Mouse (Mus musculus) CD8-positive naive resting alpha-beta T cell, adult 2 months (primary cell): Measurements from ENCODE around the gene Hdac6.
A peak's percentile ranks its signal among the peaks of the same experiment; 100 is the strongest.

Experiments used
- DNase-seq, 2 experiments: peaks; one replicate each; pipeline ENCODE4 v3.0.0; 2022; ENCODE audit warnings: low read depth in 2 of 2, low spot score in 2 of 2

Gene Hdac6

DNA sequence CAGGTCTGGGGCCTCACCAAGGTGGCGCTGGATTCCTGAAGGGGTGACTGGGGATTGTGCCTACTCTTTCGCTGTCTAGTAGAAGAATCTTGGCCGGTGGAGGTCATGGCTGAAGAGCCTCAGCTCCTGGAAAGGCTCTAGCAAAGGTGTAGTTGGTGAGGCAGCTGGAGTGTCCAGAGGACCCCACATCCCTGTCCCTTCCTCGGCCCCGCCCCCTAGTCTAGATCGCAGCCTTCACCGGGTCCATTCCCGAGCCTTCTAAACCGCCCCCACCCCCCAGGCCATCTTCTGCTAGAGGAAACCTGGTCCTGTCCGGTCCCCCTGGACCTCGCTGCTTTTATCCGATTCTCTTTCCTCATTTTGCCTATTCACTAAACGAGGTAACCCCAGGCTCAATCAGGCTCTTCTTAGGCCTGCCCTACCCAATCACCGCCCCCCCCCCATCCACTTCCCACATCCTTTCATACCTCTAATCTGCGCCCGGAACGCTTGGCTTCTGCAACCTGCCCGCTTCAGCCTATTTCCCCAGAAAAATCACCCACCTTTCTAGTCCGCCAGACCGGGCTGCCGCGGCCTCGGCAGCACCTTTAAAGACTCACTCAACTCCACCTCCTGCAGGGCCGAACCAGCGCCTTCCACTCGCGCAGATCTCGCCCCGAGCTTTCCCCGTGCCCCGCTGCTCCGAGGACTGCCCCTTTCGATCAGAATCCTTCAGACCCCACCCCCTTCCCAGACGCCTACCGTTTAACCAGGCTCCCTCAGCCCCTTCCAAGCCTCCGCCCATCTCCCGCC is at the start of gene Hdac6:
TSS of gene Hdac6 (minus strand) at position 782 of the 792 bp plus-strand sequence.
- no peak for DNase-seq

DNA sequence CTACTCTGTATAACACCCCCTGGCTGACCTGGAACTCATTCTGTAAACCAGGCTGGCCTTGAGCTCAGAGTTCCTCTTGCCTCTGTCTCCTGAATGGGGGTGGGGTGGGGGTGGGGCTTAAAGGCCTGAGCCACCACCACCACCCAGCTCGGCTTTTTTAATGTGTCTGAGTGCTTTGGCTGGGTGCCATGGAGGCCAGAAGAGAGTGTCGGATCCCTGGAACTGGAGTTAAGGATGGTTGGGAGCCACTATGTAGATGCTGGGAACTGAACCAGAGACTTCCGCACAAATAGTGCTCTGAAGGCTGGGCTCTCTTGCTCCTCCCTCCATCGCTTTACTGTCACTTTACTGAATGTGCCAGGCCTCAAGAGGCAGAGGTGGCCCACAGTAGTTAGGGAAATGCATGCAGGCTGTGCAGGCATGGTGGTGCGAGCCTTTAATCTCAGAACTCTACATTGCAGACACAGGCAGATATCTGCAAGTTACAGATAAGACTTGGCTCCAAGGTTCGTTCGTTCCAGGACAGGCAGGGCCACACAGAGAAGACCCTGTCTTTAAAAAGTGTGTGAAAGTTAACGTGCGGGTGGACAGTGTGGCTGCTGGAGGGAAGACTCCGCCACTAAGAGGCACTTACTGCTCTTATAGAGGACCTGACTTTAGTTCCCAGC is 45.5 kb upstream of the Hdac6 start:
- no peak for DNase-seq

DNA sequence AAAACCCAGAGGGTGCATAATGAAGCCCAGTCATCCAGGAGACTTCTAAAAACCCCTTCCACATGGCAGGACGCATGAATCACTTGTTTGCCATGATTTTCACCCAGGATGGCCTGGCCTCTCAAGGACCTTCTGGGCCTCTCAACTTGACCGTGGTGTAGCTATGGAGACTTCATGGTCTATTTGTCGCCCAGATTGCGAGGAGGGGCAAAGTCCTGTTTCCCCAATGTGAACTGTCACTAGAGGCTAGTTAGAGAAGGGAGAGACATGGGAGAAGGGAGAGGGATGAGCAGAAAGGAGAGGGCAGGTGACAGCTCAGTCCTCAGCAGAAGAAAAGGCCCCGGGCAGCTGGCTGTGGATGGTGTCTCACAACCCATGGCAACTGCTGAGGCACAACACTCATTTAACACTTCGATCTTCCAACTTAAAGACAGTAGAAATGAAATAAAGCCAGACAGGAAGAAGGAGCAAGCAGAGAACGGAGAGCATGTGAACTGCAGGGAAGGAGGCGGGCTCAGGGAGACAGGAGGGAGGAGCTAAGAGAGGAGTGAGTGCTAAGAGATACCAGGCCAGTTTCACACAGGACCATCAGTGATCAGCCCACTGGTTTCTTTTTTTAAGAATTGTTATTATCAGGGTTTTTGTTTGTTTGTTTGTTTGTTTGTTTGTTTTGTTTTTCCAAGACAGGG is 44.8 kb upstream of the Hdac6 start:
- DNase-seq: no peak

DNA sequence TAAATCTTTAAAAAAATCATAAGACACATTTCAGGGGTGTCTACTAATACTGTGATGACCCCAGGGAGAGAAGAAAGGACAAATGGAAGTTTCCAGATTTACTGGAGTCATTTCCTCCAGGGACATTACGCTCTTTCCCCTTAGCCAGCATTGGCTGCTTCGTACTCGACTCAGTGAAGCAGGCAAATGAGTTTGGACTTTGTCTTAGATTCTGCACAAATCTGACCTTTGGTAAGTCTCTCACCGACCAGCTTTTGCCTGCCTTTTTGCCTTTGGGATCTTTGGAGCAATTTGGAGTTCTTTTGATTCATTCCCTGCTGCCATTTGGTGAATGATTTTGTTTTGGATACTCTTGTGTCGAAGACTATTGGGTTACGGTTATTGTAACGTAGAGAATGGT is 33.7 kb upstream of the Hdac6 start:
- DNase-seq: no peak

DNA sequence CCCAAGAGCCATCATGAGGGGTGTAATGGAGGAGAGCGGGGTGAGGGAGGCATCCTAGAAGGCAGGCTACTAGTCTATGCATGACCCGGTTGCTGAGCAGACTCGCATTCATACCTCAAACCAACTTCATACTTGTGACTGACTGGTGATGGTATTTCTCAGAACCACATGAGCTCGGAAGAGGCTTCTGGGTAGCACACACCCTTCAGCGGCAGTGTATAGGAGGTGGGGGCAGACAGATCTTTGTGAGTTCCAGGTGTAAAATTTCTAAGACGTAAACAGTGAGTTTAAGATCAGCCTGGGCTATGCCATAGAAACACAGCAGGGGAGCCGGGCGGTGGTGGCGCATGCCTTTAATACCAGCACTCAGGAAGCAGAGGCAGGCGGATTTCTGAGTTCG is 30.2 kb upstream of the Hdac6 start, which contains the start of gene Gata1:
TSS of gene Gata1 (minus strand) at position 180 of the 400 bp plus-strand sequence.
- DNase-seq: no peak

DNA sequence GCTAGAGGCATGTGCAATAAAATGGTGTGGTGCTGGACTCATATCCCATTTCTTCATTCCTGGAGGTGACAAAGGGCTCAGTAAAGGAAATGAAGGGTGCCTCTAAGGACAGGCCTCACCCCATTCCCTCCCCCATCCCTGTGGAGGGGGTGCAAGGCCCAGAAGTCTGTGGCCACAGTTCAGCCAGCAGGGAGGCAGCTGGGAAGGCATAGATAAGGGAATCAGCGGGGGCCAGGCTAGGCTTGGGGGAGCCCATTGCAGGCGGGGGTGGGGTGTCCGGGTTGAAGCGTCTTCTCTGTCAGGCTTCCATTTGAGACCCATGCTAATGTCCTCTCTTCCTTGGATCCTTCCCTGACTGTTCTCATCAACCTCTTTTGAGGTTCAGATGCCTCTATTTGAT is 23.6 kb upstream of the Hdac6 start:
- no peak for DNase-seq

DNA sequence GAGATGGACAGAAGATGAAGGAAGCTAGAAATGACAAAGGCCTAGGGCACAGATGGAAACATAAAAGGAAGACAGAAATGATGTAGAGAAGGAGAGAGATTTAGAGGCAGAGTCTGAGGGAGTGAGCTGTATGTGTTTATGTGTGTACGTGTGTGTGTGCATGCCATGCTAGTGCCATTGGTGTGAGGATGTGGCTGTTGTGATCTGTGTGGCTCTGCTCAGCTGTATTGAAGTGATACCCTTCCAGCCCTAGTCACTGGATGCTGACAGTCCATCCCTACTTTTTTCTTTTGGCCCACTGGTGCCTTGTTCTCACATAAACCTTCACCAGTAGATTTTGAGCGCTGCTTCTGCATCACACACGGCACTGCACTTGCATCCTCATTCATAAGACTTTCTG is 21.2 kb upstream of the Hdac6 start:
- DNase-seq: no peak

DNA sequence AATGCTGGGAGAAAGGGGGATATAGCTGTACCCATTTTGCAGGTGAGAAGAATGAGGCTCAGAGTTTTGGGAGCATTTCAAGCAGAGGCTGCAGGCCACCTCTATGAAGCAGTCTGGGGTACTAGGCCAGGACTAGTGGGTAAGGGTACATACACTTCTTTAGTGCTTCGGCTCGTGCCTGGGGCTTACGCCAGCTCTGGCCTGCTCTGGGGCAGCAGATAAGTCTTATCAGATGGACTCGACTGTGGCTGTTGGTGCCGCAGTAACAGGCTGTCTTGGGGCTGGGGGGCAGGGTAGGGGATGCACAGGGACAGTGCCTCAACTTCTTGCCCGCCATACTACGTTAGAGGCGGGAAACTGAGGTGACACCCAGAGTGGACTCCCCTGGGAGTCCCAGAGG is 20.5 kb upstream of the Hdac6 start:
- DNase-seq: no peak

DNA sequence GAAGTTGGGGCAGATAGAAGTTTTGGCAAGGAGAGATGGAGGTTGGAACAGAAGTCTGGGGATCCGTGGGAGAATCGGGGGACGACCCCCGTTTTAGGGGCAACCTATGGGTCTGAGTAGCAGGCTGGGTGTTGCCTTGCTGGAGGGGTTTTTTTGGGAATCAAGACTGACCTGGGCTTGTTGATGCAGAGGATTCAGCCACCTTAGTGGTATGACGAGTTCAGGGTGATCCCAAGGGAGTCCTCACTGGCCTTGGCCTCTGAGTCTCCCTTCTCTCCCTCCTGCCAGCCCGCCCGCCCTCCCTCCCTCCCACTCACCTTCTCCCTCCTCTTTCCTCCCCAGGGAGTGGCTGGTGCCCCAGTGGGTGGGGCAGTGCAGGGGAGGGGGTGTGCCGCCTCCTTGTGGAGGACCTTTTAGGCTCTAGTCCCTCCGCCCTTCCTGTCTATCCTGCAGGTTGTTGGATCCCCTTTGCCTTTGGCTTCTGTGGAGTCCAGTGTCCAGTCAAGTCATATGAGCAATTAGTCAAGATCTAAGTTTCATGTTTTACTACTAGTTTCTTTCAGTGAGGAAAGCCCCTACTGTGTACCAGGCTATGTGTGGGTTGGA is 20.0 kb upstream of the Hdac6 start:
- no peak for DNase-seq

DNA sequence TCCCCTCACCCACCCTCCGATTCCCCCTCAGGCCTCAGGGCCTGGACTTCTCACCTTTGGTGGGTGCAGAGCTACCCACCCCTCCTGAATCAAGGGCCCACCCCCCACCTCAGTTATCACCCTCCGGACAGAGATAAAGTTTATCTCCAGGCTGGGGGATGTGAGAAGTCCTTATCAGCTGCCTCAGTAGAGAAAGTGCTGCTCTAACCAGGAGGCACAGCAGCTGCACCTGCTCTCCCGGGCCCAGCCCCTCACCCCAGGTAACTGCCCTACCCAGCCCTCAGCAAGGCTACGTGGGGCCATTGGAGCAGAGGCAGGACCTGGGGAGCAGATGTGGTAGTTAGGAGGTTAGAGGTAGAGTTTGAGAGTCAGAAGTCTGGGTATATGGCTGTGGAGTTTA is 18.5 kb upstream of the Hdac6 start:
- DNase-seq: no peak

DNA sequence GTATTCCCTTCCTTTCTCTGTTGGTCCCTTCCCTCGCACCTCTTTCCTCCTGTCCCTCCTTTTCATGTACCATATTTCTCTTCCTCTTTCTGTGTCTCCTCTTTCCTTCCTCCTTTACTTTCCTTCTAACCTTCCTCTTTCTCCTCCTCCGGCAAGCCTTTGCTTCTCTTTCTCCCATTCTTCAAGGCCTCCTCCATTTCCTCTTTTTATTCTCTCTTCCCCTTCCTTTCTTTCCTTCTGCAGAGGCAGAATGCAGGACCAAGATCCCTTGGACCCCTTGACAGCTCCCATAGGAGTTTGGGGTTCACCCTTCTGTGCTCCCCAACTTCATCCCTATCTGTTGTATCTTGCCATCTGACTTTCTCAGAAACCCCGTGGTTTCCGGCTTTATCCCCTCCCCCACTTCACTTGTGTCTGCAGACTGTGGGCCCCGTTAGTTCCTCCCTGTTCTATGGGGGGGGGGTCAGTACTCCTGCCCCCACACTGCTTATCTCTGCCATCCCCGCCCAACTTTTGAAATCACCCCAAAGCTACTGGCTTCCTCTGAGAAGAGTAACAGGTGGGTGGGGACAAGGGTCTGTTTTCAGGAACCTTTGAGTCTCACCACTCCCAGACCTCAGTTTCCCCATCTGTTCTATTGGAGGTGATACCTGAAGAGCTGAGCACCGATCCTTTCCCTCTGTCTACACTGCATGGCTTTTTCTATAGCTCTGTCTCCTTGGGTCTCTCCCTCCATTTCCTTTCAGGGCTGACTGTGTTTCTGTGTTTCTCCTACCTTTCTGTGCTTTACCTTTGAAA is 16.3 kb upstream of the Hdac6 start:
- peak in 1 of 2 experiments; percentile 3 for DNase-seq

DNA sequence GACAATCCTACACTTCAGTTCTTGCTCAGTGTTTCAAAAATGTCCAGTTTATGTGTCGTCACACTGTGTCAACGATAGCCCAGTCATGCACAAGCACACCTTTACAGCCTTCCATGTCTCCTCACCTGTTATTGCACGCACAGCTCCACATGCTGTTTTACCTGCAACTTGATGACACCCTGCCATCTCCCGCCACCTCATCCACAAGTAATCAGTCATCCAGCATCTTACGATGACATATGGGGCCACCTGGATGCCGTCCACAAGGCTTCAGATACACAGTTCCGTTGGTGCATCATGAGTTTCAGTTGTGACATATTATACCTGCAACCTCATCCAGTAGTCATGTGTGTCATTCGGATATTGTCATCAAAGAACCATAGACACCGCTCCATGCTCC is 11.2 kb upstream of the Hdac6 start:
- no peak for DNase-seq

DNA sequence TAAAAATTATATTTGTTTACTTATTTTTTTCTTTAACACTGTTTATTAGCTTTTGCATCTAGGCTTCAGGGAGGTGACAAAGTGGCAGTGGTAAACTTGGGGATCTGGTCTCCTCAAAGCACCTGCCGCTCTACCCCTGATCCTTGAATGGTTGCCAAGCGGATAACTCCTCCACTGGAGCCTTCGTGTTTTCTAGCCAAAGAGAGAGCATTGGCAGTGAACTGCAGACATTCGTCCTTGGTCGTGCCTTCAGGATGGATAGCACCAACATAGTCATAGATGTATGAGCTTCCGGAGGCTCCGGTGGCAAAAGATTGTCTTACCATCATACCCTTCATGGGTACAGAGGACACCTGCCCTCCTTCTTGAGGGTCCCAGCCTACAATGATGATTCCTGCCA is 2.4 kb upstream of the Hdac6 start:
- no peak for DNase-seq

DNA sequence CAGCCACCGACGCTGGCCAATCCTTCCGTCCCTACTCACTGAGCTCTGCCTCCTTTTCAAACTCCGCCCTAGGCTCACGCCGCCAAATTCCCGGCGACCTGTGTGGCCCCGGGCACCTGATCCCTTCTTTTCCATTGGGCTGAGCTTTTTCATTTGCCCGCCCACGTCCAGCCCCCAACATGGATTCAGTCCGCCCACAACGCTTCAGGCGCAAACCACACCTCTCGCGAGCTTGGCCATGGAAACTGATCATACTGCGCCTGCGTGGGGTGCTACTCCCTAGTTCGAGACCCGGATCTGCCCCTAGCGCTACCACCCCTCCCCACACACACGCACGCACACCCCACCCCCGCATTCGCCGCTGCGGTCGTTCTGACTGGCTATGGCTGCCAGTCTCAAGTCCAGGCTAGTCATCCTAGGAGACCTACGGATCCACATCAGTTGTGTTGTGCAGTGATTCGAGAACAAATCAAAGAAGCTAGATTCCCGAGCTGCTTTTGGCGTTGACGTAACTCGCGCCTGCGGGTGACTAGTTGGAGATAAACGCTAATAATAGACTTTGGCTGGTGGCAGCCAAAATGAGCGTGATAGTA is 307 bp upstream of the Hdac6 start:
- peak; percentile 78 to 79 for DNase-seq

DNA sequence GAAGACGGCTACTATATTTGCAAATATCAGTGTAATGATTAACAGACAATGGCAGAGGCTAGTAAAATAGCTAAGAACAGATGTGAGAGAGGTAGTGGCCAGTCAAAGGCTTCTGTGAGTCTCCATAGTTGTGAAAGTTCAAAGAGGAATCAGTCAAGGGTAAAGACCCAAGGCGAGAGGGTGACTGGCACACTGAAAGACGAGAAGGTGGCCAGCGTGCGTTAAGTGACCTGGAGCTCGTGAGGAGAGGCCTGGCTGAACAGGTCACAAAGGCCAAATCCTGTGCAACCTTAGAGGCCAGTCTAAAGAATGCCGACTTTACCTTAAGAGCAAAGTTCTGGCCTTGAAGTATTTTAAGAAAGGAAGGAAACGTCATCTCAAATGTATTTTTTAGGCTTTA is 2.1 kb downstream of the Hdac6 start:
- no peak for DNase-seq

DNA sequence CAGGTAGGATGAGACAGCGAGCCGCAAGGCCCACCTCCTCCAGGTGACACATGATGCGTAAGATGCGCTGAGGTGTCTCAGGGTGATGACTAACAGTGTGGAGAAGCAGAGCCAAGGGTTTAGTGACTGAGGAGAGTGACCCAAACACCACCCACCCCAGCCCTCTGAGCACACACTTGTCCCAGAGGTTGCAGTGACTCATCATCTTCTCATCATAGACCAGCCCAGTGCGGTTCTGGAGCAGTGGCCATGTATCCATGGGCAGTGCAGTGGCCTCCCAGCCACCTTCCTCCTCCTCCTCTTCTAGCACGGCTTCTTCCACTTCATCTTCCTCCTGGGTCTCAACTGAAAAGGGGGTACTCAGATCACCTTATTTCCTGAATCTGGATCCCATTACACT is 10.0 kb downstream of the Hdac6 start:
- DNase-seq: no peak

DNA sequence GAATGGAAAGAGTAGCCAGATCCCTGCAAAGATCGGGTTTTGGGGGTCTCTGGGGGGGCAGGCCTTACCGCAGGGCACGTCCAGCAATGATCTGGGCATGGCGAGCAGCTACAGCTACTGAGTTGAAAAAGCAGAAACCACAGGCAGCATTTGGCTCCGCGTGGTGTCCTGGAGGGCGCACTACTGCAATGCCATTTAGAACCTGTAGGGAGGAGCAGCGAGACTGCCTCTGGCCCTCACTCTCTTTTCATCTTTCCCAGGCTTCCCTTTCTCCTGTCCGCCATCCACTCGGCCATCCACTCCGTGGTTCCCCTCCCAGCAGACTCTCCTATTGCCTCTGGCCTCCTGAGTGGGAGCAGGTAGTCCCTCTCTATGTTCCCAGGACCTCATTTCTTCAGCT is 10.8 kb downstream of the Hdac6 start:
- no peak for DNase-seq

DNA sequence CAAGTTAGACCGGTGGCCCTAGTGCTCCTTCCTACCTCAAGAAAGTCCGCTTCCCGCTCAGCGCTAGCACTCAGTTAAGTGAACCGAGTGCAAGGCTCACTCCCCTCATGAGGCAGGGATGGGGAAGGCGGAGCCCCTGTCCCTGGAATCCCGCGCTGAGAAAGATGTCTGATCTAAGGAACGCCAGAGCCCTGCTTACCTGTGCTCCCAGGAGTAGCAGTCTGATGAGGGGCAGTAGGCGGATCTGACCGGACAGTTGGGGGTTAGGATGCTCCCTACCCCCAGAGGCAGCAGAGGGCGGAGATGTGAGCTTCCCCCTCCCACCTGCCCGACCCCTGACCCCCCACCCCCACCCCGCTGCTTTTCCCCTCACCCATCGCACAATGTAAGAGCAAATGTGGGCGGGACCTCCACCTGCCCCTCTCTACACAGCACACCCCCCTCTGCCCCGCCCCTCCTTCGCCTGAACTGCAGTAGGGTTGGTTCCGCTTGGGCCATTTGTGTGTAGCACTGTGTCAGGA is 19.4 kb downstream of the Hdac6 start, which contains the start of gene Eras:
TSS of gene Eras (minus strand) at position 338 of the 521 bp plus-strand sequence.
- no peak for DNase-seq

DNA sequence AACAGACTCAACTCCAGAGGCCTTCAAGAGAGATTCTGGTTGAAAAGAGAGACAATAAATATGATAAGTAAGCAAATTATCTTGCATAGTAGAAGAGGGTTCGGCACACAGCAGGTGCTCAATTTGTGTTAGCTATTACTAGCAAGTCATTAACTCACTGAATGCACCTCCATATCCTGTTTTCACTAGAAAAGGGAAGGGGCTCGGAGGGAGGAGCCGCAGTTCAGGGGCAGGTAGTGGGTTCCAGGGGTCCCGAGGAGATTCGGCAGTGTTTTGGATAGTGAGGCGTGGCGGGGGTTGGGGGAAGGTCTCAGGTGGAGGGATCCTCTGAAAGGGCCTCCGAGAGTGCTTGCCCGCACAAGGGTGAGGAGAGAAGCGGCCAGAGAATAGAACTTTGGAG is 20.6 kb downstream of the Hdac6 start:
- DNase-seq: no peak

DNA sequence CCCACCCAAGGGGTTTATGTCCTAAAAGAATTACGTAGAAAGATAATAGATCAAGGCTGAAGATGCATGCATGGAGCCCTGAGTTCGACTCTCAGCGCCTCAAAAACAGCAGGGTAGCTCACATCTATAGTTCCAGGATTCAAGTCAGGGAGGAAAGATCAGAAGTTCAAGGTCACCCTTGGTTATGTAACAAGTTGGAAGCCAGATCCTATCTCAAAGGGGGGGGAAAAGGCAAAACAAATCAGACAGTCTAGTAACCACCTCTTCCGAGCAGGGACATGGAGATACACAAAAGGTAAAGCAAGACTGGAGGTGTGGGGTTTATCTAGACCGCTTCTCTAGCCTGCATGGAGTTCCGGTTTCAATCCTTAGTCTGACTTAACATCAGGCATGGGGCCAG is 21.4 kb downstream of the Hdac6 start:
- DNase-seq: no peak
